Mouse (Mus musculus): ENCODE data around the gene Slc11a1. TPM values are rescaled to one million over a fixed set of nuclear protein-coding genes. Genes with fewer than 3 reads are reported as not detected.
A peak's percentile ranks its signal among the peaks of the same experiment; 100 is the strongest.

Slc11a1 gene
- polyA plus RNA-seq, 1 experiment from 2014 or later, result 4.7 TPM

DNA sequence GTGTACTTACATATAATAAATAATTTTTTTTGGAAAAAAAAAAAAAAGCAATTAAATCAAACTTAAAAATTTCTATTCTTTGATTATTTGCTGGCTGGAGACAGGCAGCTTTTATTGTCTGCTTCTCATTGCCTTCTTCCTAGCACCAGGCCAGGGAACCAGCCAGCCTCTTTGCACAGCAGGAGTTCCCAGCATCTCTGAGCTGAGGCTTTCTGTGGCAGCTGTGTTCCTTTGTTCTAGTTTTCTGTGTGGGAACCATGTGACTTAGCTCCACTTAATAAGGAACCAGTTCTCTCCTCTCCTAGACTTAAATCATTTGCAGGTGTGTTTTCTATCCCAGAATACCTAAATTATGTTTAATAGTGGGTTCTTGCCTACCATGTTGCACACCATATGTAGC lies 17.5 kb upstream of the Slc11a1 start:
- 0 out of 2 replicates have a peak, but pooled peaks cover 12% of the 10 kb centered on the region for H3K36me3 ChIP-seq
- H3K4me3 ChIP-seq (replicated peaks), result no peak overlapping the region
- H3K27me3 ChIP-seq, result no peaks in the 10 kb centered on the region
- H3K9me3 ChIP-seq (replicated peaks), result no peaks in the 10 kb centered on the region
- H3K4me1 ChIP-seq, result peaks cover 12% of the 10 kb centered on the region
- H3K27ac ChIP-seq (replicated peaks), result no peak overlapping the region
- no peak for ATAC-seq (ENCODE audit: insufficient number of reproducible peaks, low FRiP score, low TSS enrichment, low read depth)
- H3K9ac ChIP-seq, result no peak overlapping the region
- no peak overlapping the region for H3K4me2 ChIP-seq (replicated peaks)

DNA sequence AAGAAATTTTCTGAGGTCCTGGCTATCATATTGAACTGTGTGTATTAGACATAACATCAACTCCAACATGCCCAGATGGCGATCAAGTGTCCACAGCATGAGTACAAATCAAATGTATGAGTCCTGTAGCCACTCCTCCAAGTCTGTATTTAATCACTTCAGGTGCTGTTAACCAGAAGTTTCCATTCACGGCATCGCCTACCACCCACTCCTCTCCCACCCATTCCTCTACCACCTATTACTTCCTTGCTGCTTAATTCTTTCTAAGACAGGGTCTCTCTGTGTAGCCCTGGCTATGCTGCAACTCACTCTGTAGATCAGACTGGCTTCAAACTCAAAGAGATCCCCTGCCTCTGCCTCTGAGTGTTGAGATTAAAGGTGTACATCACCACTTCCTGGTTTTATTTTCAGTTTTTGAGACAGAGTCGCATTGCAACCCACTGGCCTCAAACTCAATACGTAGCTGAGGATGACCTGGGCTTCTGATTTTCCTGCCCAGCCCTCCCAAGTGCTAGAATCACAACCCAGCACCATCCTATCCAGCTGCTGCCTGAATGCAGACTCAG lies 15.0 kb upstream of the Slc11a1 start:
- no peak overlapping the region for H3K27ac ChIP-seq (replicated peaks)
- 73% methylated on average over 5 of the region's 5 CpGs for WGBS
- H3K27me3 ChIP-seq, result no peaks in the 10 kb centered on the region

DNA sequence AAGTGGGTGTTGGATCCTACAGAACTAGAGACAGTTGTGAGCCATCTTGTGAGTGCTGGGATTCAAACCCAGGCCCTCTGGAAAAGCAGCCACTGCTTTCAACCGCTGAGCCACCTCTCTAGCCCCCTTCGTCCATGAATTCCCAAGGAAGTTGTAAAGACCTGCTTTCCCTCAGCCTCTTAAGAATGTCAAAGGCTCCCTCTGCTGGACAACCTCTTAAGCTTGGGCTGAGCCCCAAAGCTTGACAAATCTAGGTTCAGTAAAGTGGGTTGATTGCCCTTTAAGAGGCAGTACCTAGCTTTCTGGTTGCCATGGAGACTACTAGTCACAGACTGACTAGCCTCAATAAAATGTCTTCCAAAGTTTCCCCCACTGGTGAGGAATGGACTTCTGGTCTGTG lies 13.2 kb upstream of the Slc11a1 start, which contains the start of gene Catip:
Catip (plus strand) TSS at position 297 of the 400 bp plus-strand sequence.
- Histone ChIP-seq H3K4me3 (replicated peaks) (no peak within 1 kb of the TSS), H3K27me3 (no peaks in the 10 kb centered on the region), H3K36me3 (no peaks in the 10 kb centered on the region), H3K4me2 (replicated peaks) (0 out of 2 replicates have a peak within 1 kb of the TSS, but pooled peaks have one; percentile 17), H3K9me3 (replicated peaks) (no peaks in the 10 kb centered on the region), H3K27ac (replicated peaks) (no peak within 1 kb of the TSS; the same call in 1 of the 2 replicates), H3K4me1 (peaks cover 13% of the 10 kb centered on the region), H3K9ac (no peak within 1 kb of the TSS)
- ATAC-seq (ENCODE audit: insufficient number of reproducible peaks, low FRiP score, low TSS enrichment, low read depth), result peak; percentile 68; the same call in 1 of the 2 replicates
- WGBS, result 0% methylated on average over 2 of the region's 2 CpGs

More for the DNA sequence above, 15.0 kb upstream of the Slc11a1 start:
- Histone ChIP-seq H3K4me3 (replicated peaks) (no peak overlapping the region), H3K36me3 (no peaks in the 10 kb centered on the region), H3K4me1 (peaks cover 13% of the 10 kb centered on the region), H3K4me2 (replicated peaks) (no peak overlapping the region), H3K9ac (no peak overlapping the region), H3K9me3 (replicated peaks) (no peaks in the 10 kb centered on the region)
- no peak for ATAC-seq (ENCODE audit: insufficient number of reproducible peaks, low FRiP score, low TSS enrichment, low read depth)

DNA sequence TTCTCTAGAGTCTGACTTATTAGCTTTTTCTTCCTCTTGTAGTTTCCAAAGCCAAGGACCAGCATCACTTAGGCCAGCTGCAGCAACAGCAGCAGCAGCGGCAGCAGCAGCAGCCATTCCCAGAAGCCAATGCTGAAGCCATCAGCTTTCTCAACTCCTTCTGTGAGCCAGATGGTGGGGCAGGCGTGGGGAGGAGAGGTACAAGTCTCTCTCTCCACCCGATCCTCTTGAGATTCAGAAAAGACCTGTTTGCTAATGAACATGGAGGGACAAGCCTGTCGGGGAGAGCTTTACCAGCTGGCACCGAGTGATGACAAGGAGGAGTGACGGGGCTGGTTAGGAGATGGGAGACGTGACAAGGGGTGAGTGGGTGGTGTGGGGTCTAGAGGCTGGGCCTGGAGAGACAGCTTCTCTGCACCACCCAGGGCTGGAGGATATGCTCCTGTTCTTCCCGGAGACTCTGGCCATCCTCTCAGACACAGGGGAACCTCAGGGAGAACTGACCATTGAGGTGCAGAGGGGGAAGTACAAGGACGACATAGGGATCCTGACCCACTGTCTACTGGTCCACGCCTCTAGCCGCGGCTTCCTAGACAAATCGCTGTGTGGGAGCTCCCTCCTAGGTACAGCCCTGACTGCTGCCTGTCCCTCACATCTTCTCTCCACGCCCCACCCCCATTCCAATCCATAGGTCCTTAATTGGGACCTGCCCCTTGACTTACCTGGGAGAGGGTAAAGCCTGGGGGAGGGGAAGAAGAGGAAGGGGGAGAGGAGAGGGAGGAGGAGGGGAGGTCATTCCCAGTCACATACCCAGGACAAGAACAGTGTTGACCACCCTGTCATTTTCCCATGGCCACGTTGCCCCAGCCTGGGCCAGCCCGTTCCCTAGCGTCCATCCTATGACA lies 12.4 kb upstream of the Slc11a1 start:
- H3K4me2 ChIP-seq (replicated peaks), result 0 out of 2 replicates have a peak overlapping the region, but pooled peaks have one; percentile 17
- peaks cover 13% of the 10 kb centered on the region for H3K4me1 ChIP-seq
- H3K27me3 ChIP-seq, result no peaks in the 10 kb centered on the region
- H3K27ac ChIP-seq (replicated peaks), result no peak overlapping the region; the same call in 1 of the 2 replicates
- 49% methylated on average over 17 of the region's 17 CpGs for WGBS
- no peaks in the 10 kb centered on the region for H3K36me3 ChIP-seq
- H3K9ac ChIP-seq, result no peak overlapping the region
- H3K4me3 ChIP-seq (replicated peaks), result no peak overlapping the region
- ATAC-seq (ENCODE audit: insufficient number of reproducible peaks, low FRiP score, low TSS enrichment, low read depth), result peak; percentile 32; the same call in 1 of the 2 replicates
- no peaks in the 10 kb centered on the region for H3K9me3 ChIP-seq (replicated peaks)

DNA sequence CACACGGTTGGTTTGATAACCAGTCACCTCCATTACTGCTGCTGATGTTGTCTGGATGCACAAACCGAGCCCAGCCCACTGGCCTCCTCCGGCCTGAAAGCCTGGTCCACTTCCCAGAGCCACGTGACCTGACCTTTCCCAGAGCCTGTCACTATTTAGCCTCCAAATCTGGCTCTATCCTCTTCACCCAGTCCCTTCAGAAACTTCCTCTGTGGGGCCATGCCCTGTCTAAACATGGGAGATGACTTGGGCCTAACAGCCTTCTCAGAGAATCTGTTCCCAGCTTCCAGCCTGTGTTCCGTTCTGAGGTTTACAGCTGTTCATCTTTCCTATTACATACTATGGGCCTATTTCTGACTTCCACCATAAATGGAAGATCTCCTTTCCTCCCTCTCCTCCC lies 11.6 kb upstream of the Slc11a1 start:
- Histone ChIP-seq H3K4me3 (replicated peaks) (no peak overlapping the region), H3K9me3 (replicated peaks) (no peaks in the 10 kb centered on the region), H3K27me3 (no peaks in the 10 kb centered on the region), H3K36me3 (no peaks in the 10 kb centered on the region), H3K4me1 (peaks cover 20% of the 10 kb centered on the region), H3K9ac (no peak overlapping the region), H3K4me2 (replicated peaks) (no peak overlapping the region), H3K27ac (replicated peaks) (no peak overlapping the region)
- ATAC-seq (ENCODE audit: insufficient number of reproducible peaks, low FRiP score, low TSS enrichment, low read depth), result no peak
- 63% methylated on average over 5 of the region's 5 CpGs for WGBS

DNA sequence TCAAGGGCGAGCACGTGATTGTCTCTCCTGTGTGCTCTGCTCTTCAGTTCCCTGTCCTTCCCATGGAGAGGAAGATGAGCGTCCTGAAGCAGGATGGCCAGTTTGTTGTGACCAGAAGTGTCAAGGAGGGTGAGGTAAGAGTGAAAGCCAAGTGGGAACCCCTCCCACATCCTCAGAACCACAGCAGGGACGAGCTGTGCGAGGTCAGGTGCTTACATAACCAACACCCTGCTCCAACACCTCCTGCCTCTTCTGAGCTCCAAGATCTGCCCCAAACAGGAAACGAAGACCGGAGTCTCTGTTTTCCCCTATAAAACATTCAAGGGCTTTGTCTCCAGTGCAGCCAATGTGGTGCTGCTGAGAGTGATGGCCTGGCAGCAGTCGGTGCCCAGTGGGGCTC lies 10.7 kb upstream of the Slc11a1 start:
- 75% methylated on average over 8 of the region's 8 CpGs for WGBS
- no peak for ATAC-seq (ENCODE audit: insufficient number of reproducible peaks, low FRiP score, low TSS enrichment, low read depth)
- peaks cover 20% of the 10 kb centered on the region for H3K4me1 ChIP-seq

DNA sequence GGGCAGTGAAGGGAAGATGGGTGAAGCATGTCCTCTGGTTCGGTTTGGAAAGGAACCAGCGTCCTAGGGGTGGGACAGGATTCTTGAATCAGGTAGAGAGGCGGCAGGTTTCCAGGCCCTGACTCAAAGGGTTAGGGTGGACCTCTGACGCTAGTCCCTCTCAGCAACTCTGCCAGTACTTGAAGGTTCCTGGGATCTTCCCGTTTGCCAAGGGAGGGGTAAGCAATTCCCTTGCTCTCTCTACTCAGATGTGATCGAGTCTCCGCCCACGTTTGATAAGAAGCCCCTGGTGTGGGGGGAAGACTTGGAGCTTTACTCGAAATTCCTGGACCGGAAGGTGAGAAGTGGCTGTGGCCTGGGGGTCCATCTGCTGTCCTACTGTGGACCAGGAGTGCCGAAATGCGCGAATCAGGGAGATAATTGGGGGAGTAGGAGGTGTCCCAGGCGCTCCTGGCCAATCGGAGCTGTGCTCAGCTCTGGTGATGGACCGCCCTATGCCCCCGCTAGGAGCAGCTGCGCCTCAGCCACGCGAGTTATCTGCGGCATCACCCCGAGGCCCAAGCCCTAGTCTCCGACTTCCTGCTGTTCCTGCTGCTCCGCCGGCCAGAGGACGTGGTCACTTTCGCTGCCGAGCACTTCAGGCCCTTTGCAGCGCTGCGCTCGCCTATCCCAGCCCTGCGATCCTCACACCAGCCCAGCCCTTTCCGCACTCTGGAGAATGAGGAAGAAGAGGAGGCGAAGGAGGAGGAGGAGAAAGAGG lies 6.9 kb upstream of the Slc11a1 start:
- peaks cover 6% of the 10 kb centered on the region for H3K4me1 ChIP-seq
- H3K36me3 ChIP-seq, result no peaks in the 10 kb centered on the region
- H3K4me3 ChIP-seq (replicated peaks), result peak overlapping the region; percentile 31
- ATAC-seq (ENCODE audit: insufficient number of reproducible peaks, low FRiP score, low TSS enrichment, low read depth), result peak; percentile 81
- peak overlapping the region; percentile 54 for H3K4me2 ChIP-seq (replicated peaks)
- H3K9me3 ChIP-seq (replicated peaks), result no peaks in the 10 kb centered on the region
- 16% methylated on average over 34 of the region's 34 CpGs for WGBS
- no peak overlapping the region; the same call in 1 of the 2 replicates for H3K9ac ChIP-seq
- H3K27me3 ChIP-seq, result no peaks in the 10 kb centered on the region
- no peak overlapping the region for H3K27ac ChIP-seq (replicated peaks)

More for the DNA sequence above, 10.7 kb upstream of the Slc11a1 start:
- Histone ChIP-seq H3K36me3 (no peaks in the 10 kb centered on the region), H3K4me3 (replicated peaks) (no peak overlapping the region), H3K4me2 (replicated peaks) (no peak overlapping the region), H3K9me3 (replicated peaks) (no peaks in the 10 kb centered on the region), H3K27ac (replicated peaks) (no peak overlapping the region), H3K27me3 (no peaks in the 10 kb centered on the region), H3K9ac (no peak overlapping the region)

DNA sequence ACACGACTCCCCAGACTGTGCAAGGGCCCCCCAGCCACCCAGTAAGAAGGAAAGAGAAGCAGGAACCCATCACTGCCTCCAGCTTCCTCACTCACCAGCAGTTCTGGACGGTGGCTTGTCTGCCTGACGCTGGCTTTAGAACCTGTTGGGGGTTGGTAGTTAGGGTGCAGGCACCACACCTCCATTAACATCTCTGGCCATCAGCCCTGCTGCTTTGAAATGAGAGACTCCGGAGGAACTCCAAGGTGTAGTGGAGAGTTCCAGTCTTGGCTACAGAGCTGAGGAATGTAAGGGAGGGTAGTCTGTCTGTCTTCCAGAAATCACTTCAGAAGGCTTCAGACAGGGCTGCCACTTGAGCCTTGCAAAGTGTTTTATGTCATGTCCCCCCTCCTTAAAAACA lies 5.0 kb upstream of the Slc11a1 start:
- H3K27ac ChIP-seq (replicated peaks), result no peak overlapping the region
- H3K4me1 ChIP-seq, result peaks cover 6% of the 10 kb centered on the region; the same call in 1 of the 2 replicates
- H3K27me3 ChIP-seq, result no peaks in the 10 kb centered on the region
- no peaks in the 10 kb centered on the region for H3K36me3 ChIP-seq
- no peak overlapping the region for H3K4me3 ChIP-seq (replicated peaks)
- H3K9me3 ChIP-seq (replicated peaks), result no peaks in the 10 kb centered on the region
- H3K9ac ChIP-seq, result no peak overlapping the region
- H3K4me2 ChIP-seq (replicated peaks), result no peak overlapping the region
- 50% methylated on average over 4 of the region's 4 CpGs for WGBS
- ATAC-seq (ENCODE audit: insufficient number of reproducible peaks, low FRiP score, low TSS enrichment, low read depth), result no peak

DNA sequence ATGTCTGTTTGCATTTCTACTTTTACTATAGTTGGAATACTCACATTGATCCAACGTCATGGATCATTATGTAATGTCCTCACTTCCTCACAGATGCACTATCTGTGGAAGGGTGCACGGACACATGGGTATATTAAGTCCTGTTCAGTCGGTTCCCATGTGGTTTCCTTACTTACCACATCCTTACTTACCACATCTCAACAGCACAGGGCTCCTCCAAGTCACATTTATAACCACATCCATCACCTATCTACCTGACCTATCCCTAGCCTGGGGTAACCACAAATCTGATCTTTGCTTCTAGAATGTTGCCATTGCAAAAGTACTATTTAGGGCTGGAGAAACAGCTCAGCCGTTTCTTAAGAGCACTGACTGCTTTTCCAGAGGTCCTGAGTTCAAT lies 1.6 kb upstream of the Slc11a1 start:
- Histone ChIP-seq H3K36me3 (no peaks in the 10 kb centered on the region), H3K27ac (replicated peaks) (no peak overlapping the region), H3K9ac (no peak overlapping the region), H3K4me2 (replicated peaks) (no peak overlapping the region), H3K27me3 (no peaks in the 10 kb centered on the region), H3K9me3 (replicated peaks) (no peaks in the 10 kb centered on the region), H3K4me1 (peaks cover under 1% of the 10 kb centered on the region; the same call in 1 of the 2 replicates), H3K4me3 (replicated peaks) (no peak overlapping the region)
- ATAC-seq (ENCODE audit: insufficient number of reproducible peaks, low FRiP score, low TSS enrichment, low read depth), result no peak
- WGBS, result 54% methylated on average over 4 of the region's 4 CpGs

DNA sequence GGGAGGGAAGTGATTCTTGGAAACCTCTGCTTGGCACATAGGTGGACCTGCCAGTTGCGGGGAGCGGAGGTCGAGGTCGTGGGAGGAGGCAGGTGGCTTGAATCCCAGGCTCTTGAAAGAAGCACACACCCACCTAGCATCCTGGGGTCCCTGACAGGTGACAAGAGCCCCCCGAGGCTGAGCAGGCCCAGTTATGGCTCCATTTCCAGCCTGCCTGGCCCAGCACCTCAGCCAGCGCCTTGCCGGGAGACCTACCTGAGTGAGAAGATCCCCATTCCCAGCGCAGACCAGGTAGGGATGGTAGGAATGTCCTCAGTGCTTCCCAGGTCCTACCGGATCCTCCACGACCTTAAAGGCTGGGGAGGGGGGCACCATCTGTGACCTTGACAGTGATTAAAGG lies 566 bp downstream of the Slc11a1 start:
- H3K4me2 ChIP-seq (replicated peaks), result no peak overlapping the region
- no peaks in the 10 kb centered on the region for H3K9me3 ChIP-seq (replicated peaks)
- no peak overlapping the region for H3K9ac ChIP-seq
- H3K27me3 ChIP-seq, result no peaks in the 10 kb centered on the region
- no peaks in the 10 kb centered on the region for H3K36me3 ChIP-seq
- no peak for ATAC-seq (ENCODE audit: insufficient number of reproducible peaks, low FRiP score, low TSS enrichment, low read depth)
- 77% methylated on average over 10 of the region's 10 CpGs for WGBS
- no peaks in the 10 kb centered on the region for H3K4me1 ChIP-seq
- no peak overlapping the region for H3K4me3 ChIP-seq (replicated peaks)
- H3K27ac ChIP-seq (replicated peaks), result no peak overlapping the region

DNA sequence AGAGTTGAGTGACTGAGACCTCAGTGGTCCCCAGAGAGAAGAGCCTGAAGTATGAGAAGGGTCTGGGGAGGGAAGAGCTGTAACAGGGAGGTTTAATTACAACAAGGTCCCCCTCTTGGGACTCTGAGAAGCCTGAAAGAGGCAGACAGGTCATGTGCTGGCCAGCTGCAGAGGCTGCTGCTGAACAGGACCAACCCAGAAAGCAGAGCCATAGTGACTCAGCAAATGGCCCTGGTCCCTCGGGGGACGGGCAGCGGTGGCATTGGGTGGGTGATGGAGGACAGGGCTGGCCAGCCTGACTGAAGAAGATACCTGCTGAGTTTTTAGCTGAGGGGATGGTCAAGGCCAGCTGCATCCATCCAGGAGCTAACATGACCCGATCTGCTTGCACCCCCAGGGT lies 1.4 kb downstream of the Slc11a1 start:
- H3K4me3 ChIP-seq (replicated peaks), result no peak overlapping the region
- no peak for ATAC-seq (ENCODE audit: insufficient number of reproducible peaks, low FRiP score, low TSS enrichment, low read depth)
- H3K27me3 ChIP-seq, result no peaks in the 10 kb centered on the region
- 73% methylated on average over 4 of the region's 4 CpGs for WGBS
- H3K36me3 ChIP-seq, result no peaks in the 10 kb centered on the region
- no peak overlapping the region for H3K9ac ChIP-seq
- no peak overlapping the region for H3K4me2 ChIP-seq (replicated peaks)
- no peaks in the 10 kb centered on the region for H3K9me3 ChIP-seq (replicated peaks)
- H3K4me1 ChIP-seq, result no peaks in the 10 kb centered on the region
- H3K27ac ChIP-seq (replicated peaks), result no peak overlapping the region

Data from embryonic facial prominence, embryonic 15.5 days (tissue).